Mouse (Mus musculus) small intestine, adult 2 months (tissue): ENCODE results near the gene Foxp4.

Experiments used
- CTCF ChIP-seq: fragments of 200-500 bp; IDR thresholded peaks from 2 replicates; pipeline ENCODE4 v1.5.1; 2012; ENCODE audit warnings: low read depth, mild to moderate bottlenecking, control low read depth, inconsistent platforms, low read length, moderate library complexity, mixed read lengths; ENCODE audit not compliant: insufficient replicate concordance, insufficient read length; ENCODE audit errors: extremely low read depth
- POLR2A ChIP-seq: fragments of 200-500 bp; IDR thresholded peaks from 2 replicates; pipeline ENCODE4 v1.6.1; 2012; ENCODE audit warnings: low read depth, mild to moderate bottlenecking, control low read depth, inconsistent platforms, low read length, moderate library complexity

DNA sequence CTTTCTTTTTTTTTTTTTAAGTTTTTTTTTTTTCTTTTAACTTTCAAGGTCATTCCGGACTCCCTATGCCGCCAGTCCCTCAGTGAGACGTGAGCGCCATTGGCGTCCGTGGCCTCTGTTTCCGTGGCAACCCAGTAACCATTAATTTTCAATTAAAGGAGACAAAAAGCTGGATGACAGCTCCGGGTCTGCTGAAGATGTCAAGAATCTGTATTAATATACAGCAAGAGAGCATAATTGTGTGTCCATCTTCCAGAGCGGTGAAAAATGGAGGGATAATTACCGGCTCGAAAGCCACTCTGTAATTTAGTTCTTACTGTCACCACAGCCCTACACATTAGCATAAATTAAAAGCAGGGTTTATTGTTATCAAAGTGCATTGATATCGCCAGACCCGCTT lies 27.0 kb upstream of the Foxp4 start:
- TF ChIP-seq POLR2A (no peak), CTCF (no peak)
